Mouse (Mus musculus): ENCODE results near the gene Cacna2d3. TPM values are rescaled to one million over a fixed set of nuclear protein-coding genes. Genes with fewer than 3 reads are reported as not detected.

The Cacna2d3 gene
- polyA plus RNA-seq (2014; fragmentation: Illumina TruSeq; extraction: RNeasy Lipid Tissue Mini Kit (QIAGEN cat#74804); ENCODE audit: low read depth, low replicate concordance) = 10.5 TPM

DNA sequence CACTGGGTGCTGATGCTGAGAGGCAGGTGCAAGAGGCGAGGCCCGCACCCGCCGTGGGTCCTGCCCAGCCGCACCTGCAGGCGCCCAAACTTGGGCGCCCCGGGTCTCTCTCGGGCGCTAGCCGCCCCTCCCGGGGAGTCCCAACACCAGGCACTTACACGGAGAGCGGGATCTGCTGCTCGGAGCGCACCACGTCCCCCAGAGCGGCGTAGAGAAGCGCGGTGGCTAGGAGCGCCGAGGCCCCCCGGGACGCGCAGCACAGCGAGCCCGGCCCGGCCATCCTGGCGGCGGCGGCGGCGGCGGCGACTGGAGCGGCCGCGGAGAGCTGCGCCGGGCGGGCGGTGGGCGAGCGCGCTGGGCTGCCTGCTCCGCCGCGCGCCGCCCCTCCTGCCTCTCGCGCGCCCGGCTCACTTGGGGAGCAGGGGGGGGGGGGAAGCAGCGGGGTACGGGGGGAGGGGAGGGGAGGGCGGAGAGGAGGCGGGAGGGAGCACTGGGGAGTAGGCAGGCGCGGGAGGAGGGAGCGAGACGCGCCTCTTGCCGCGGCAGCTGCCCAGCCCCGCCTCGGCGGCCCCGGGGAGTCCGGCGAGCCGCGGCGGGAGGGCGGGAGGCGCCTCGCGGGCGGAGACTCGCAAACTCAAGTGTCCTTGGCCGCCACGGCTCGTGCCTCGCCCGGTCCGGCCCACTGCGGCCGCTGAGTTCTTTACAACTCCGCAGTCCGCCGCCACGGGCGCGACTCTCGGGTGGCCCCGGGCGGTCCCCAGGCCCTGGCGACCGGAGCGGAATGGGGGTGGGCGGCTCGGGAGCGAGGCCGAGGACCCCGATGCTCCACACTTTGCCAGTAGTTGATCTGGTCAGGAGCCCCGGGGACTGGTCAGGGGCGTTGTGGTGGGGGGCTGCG, at the start of gene Cacna2d3:
Cacna2d3 (minus strand) TSS at position 377 of the 898 bp plus-strand sequence.

DNA sequence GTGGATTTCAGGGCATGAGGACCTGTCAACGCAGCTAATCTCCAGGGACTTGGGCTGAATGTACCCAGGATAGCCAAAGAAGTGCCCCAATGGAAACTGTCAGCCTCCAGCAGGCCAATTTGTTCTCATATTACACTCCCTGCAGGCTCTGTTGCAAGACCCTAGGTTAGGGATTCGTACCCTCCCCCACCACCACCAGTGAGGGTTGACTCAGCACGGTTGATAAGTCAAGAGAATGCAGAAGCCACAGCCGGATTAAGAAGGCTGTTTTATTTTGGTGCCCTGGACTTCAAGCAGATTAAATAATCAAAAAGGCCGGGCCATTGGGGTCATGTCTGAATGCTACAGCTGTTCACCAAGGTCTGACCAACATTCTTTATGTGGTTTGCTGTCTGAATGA, 703.8 kb downstream of the Cacna2d3 start, which contains the start of gene Lrtm1:
Lrtm1 (plus strand) TSS at position 326 of the 400 bp plus-strand sequence.

Other genes with a start within 250 kb of the Cacna2d3 start
- 189 TPM for gene Selenok, start 246.4 kb upstream of the Cacna2d3 start, polyA plus RNA-seq (2014; fragmentation: Illumina TruSeq; extraction: RNeasy Lipid Tissue Mini Kit (QIAGEN cat#74804); ENCODE audit: low read depth, low replicate concordance)